Mouse (Mus musculus) adrenal gland, adult 2 months (tissue): ENCODE results near the gene Kdm2b. TPM values are rescaled to one million over a fixed set of nuclear protein-coding genes. Genes with fewer than 3 reads are reported as not detected.

ENCODE experiments used
- DNase-seq: peaks from one replicate; pipeline ENCODE4 v3.0.0; 2021
- polyA plus RNA-seq: library from polyadenylated mRNA; depleted of rRNA; stranded (reverse); fragments of >200 nt; gene quantifications from 2 replicates; pipeline ENCODE4 v1.2.3, GENCODE M21; 2012; rRNA removed
- total RNA-seq, 2 experiments: library from RNA; stranded (reverse); gene quantifications; 2 replicates each; pipeline ENCODE4 v1.2.3; 2021

Gene Kdm2b
- total and polyA plus RNA-seq, 3 experiments, result 12.5 to 15.0 (median 13.5) TPM

DNA sequence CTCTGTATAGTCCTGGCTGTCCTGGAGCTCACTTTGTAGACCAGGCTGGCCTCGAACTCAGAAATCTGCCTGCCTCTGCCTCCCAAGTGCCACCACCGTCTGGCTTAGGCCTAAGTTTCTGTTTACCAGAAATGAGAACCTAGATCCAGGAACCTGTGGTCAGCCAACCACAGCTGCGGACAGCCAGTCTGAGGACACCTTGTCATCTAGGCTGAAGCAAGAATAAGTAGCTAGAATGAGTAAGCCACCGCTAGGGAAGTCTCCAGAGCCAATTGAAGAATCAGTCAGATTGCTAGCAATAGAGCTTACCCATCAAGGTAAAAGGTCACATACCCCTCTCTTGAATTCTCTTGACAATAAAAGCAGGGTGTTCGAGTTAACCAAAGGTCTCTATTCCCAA lies 145.8 kb downstream of the Kdm2b start:
- DNase-seq, result no peak

DNA sequence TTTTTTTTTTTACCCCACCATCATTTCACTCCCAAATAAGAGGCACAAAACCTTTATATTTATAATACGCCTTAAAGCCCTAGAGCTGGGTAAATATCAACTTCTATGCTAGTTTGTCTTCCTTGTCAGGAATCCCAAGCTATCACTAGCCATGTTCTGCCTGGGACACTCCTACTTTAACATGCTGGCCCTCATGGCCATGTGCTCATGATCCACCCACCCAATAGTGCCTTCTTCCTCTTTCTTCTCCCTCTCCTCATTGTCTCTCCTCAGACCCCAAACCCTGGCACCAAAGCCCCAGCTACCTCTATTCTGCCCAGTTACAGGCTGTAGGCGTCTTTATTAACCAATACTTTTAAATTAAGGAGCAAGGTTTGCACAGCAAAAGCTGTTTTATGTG lies 148.5 kb downstream of the Kdm2b start:
- DNase-seq, result no peak

DNA sequence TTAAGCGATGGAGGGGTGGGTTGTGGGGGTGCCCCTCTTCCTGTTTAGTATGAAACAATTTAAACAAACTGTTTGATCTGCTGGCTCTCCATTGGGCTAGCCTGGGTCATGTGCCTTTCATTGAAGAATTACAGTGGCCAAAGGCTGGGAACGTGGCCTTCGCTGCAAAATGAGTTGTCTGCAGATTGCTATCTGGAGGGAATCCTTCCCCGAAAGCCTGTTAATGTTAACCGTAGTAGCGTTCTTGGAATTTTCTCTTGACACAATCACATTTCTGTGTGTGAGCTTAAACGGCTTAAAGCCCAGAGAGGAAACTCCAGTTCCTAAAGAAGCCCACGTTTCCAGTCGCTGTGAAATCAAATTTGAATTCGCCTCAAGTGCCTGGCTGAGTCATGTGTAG lies 156.6 kb downstream of the Kdm2b start:
- no peak for DNase-seq

DNA sequence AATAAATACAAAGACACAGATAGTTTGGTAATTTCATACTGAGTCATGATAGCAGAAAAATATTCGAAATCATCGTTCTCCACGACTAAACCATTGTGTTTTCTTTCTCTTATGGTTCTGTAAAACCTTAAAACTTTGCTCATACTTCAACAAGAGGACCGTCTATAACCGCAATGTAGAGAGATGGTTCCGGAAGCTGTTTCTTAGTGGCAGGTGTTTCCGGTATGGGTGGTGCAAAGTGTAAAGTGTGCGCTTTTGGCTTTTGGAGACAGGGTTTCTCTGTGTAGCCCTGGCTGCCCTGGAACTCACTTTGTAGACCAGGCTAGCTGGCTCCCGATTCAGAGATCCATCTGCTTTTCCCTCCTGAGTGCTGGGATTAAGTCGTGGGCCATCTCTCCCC lies 157.1 kb downstream of the Kdm2b start:
- no peak for DNase-seq

DNA sequence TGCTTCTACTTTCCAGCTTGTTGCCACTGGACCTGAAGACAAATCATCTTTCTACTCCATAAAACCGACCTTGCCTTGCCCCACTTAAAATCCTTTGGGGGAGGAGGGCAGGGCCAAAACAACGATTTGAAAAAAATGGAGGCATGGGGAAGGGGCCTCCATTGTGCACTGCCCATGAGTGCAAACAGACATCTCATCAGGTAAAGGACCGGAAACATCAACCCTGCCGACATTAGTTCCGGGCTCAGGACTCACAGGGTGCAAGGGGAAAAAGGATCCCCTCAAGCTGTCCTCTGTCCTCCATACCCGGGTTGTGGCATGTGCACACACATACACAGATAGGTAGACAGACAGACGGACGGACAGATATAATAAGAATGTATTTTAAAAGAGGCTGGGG lies 164.5 kb downstream of the Kdm2b start:
- no peak for DNase-seq

DNA sequence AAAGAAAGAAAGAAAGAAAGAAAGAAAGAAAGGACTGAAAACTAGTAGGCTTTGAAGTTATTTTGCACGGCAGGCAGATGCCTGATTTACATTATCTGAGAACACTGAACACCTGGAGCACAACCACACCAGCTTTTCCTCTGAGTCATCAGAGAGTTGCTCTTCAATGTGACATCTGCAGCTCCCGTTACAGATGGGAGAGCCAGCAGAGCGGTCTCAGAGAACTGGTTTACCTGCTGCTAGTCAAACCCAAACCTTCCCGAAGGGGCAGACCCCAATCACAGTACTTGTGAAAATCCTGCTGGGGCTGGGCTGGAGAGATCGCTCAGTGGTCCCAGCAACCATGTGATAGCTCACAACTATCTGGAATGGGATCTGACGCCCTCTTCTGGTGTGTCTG lies 165.2 kb downstream of the Kdm2b start:
- DNase-seq, result no peak

DNA sequence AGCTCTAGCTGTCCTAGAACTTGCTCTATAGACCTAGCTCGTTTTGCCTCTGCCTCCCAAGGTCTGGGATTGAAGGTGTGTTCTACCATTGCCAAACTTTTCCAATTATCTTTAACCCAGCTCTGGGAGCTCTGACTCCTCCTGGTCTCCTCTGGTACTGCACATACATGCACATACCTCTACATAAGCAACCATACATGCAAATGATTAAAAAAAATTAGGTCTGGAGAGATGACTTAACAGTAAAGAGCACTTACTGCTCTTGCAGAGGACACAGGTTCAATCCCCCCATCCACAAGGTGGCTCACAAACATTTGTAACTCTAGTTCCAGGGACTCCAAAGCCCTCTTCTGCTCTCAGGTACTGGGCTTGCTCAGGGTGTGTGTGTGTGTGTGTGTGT lies 165.6 kb downstream of the Kdm2b start:
- DNase-seq, result no peak

DNA sequence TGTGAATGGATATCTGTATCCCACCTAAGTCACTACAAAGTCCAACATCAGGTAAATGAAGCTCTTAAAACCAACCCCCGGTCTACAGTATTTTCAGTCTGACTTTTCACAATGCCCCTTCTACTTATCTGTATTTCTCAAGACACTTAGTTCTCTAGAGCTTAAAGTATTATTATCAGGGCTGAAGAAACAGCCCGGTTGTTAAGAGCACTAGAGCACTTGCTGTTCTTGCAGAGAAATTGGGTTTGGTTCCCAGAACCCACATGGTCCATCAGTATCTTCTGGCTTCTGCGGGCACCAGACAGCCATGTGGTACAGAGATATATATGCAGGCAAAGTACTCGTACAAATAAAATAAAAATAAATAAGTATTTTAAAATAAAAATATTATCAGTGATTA lies 167.2 kb downstream of the Kdm2b start:
- DNase-seq, result no peak

DNA sequence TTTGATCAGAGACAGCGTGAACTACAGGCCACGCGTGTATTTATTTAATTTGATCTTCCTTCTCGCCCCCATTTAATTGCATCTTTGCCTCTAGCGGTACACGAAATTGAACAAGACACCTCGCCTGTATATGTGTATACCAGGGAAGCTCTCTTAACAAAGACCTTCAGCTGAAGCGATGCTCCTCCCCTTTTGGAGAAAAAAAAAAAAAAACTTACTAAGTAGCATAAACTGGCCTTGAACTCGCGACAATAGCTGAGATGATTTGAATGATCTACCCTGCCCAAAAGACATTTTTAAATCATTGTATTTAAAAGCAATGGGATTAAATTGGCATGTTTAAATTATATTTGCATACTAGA lies 168.1 kb downstream of the Kdm2b start:
- no peak for DNase-seq

DNA sequence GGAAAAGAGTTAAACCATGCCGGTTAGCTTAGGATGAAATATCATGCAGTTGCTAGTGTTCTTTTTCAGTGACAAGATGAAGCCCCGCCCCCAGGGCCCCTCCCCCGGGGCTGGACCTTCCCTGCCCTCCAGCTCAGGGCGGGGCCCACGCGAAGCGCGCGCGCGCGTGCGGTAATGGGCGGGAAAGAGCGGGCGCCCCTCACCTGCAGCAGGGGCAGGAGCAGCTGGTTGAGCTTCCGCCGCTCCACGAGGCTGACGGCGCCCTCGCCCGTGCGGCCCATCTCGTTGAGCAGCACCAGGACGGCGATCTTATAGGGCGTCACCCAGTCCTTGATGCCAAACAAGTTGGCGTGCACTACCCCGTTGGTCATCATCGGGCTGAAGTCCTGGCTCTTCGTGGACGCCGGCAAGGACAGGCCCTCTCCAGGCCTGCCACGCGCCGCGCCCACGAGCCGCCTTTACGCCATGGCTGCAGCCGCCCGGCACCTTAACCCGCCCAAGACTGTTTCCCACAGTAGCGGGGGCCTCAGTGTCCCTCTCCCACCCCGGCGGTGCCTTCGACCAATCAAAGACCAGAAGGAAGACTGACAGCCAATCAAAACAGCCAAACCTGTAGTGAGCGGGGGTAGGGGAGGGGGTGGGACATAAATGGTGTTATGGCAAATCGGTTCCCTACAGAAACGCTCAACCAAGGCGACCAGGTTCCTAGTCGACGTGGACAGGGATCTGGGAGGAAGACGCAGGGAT lies 168.7 kb downstream of the Kdm2b start, which contains the start of gene Anapc5:
Gene Anapc5, minus strand, starts transcription at position 563 of the 747 bp plus-strand sequence.
- peak; percentile 95 for DNase-seq

Other genes with a start within 250 kb of the Kdm2b start
- gene Camkk2, start 210.4 kb downstream of the Kdm2b start, total RNA-seq, result 10 to 100 TPM; 34.2 to 42.3 TPM
- gene Camkk2, start 210.4 kb downstream of the Kdm2b start, polyA plus RNA-seq, result 53.4 and 55.5 TPM in 2 replicates
- 100 to 1,000 TPM; 152 to 154 TPM for gene Anapc5, start 168.5 kb downstream of the Kdm2b start, total RNA-seq
- gene Anapc5, start 168.5 kb downstream of the Kdm2b start, polyA plus RNA-seq, result 124 and 148 TPM in 2 replicates
- 10 to 100 TPM; 17.9 to 33.8 TPM for gene Rnf34, start 139.8 kb downstream of the Kdm2b start, total RNA-seq
- 3.7 and 4.4 TPM in 2 replicates for gene Rnf34, start 139.8 kb downstream of the Kdm2b start, polyA plus RNA-seq
- gene Orai1, start 25.3 kb upstream of the Kdm2b start, total RNA-seq, result 10 to 100 TPM in 1 of 2 experiments, 1 to 10 TPM in 1; 9.8 to 13.6 TPM
- gene Orai1, start 25.3 kb upstream of the Kdm2b start, polyA plus RNA-seq, result 56.8 and 67.8 TPM in 2 replicates
- not detected for gene Morn3, start 57.2 kb upstream of the Kdm2b start, total RNA-seq
- gene Morn3, start 57.2 kb upstream of the Kdm2b start, polyA plus RNA-seq, result not detected in 2 replicates
- 10 to 100 TPM; 32.0 to 33.2 TPM for gene Tmem120b, start 78.6 kb upstream of the Kdm2b start, total RNA-seq
- 19.0 and 32.8 TPM in 2 replicates for gene Tmem120b, start 78.6 kb upstream of the Kdm2b start, polyA plus RNA-seq
- gene Rhof, start 142.9 kb upstream of the Kdm2b start, total RNA-seq, result 1 to 10 TPM in 1 of 2 experiments, under 1 TPM in 1; 0.84 to 3.8 TPM
- gene Rhof, start 142.9 kb upstream of the Kdm2b start, polyA plus RNA-seq, result 1.7 and 3.6 TPM in 2 replicates
- 10 to 100 TPM; 20.5 to 24.0 TPM for gene Setd1b, start 152.4 kb upstream of the Kdm2b start, total RNA-seq
- gene Setd1b, start 152.4 kb upstream of the Kdm2b start, polyA plus RNA-seq, result 17.2 and 22.3 TPM in 2 replicates
- gene Psmd9, start 179.6 kb upstream of the Kdm2b start, total RNA-seq, result 10 to 100 TPM; 20.5 to 29.1 TPM
- 17.9 and 22.6 TPM in 2 replicates for gene Psmd9, start 179.6 kb upstream of the Kdm2b start, polyA plus RNA-seq
- gene Hpd, start 192.9 kb upstream of the Kdm2b start, total RNA-seq, result 10 to 100 TPM in 1 of 2 experiments, 1 to 10 TPM in 1; 5.0 to 11.2 TPM
- 1.0 and 2.2 TPM in 2 replicates for gene Hpd, start 192.9 kb upstream of the Kdm2b start, polyA plus RNA-seq